Mouse (Mus musculus) erythroblast, embryonic 14.5 days (primary cell): Measurements from ENCODE around the gene Klhl9.
"Not testable (repeated sequence)": the region's sequence is repeated elsewhere in the genome, so short reads cannot be mapped to it uniquely, and the experiment has no call there.

Experiments used
- GATA1 ChIP-seq: IDR thresholded peaks from 2 replicates; pipeline ENCODE4 v1.6.1; 2012; ENCODE audit warnings: low read length, inconsistent platforms, mixed read lengths
- TAL1 ChIP-seq: IDR thresholded peaks from 3 replicates; pipeline ENCODE4 v1.6.1; 2012; ENCODE audit warnings: low read length, inconsistent platforms, mixed read lengths

- TF ChIP-seq GATA1, TAL1: not testable (repeated sequence)
Observed at GRCm38 (mm10) chr4:88756581-88757513, 34.6 kb upstream of the Klhl9 start.
